Mouse (Mus musculus) stomach, postnatal 0 days (tissue): ENCODE results near the gene Hist1h2bg. TPM values are rescaled to one million over a fixed set of nuclear protein-coding genes. Genes with fewer than 3 reads are reported as not detected.

Experiments used
- ATAC-seq: fragments of 200-750 bp; cut with Nextera tagmentation; 2 replicates; pipeline ENCODE4 v1.8.0; 2017; ENCODE audit not compliant: low FRiP score, low TSS enrichment
- DNase-seq: peaks from one replicate; pipeline ENCODE4 v3.0.0-alpha.2; 2016; ENCODE audit warnings: low spot score
- H3K27ac ChIP-seq: fragments of 300-500 bp; sonication (generic); replicated peaks from 2 replicates; pipeline ENCODE4 v1.5.1; 2014; ENCODE audit warnings: mild to moderate bottlenecking, control low read depth
- H3K27me3 ChIP-seq: fragments of 300-500 bp; sonication (generic); 2 replicates; pipeline ENCODE4 v1.6.1; 2014; ENCODE audit warnings: low read length; ENCODE audit not compliant: control insufficient read depth, insufficient read depth
- H3K36me3 ChIP-seq: fragments of 300-500 bp; sonication (generic); 2 replicates; pipeline ENCODE4 v1.6.1; 2014; ENCODE audit warnings: low read length, mixed read lengths; ENCODE audit not compliant: control insufficient read depth, insufficient read depth
- H3K4me1 ChIP-seq: fragments of 300-500 bp; sonication (generic); replicated peaks from 2 replicates; pipeline ENCODE4 v1.6.1; 2014; ENCODE audit warnings: antibody characterized with exemption; ENCODE audit not compliant: control insufficient read depth, insufficient read depth
- H3K4me2 ChIP-seq: fragments of 300-500 bp; sonication (generic); replicated peaks from 2 replicates; pipeline ENCODE4 v1.6.1; 2014; ENCODE audit warnings: low read depth, mild to moderate bottlenecking, control low read depth, moderate library complexity
- H3K4me3 ChIP-seq: fragments of 300-500 bp; sonication (generic); 2 replicates; pipeline ENCODE4 v1.5.1; 2014; ENCODE audit warnings: low read depth, low read length, control low read depth
- H3K9ac ChIP-seq: fragments of 300-500 bp; sonication (generic); 2 replicates; pipeline ENCODE4 v1.6.1; 2014; ENCODE audit warnings: mild to moderate bottlenecking, low read length, control low read depth, mixed read lengths
- H3K9me3 ChIP-seq: fragments of 300-500 bp; sonication (generic); 2 replicates; pipeline ENCODE4 v1.6.1; 2016; ENCODE audit warnings: low read length; ENCODE audit not compliant: control insufficient read depth
- CTCF ChIP-seq: IDR thresholded peaks from 2 replicates; pipeline ENCODE4 v1.5.1; 2016; ENCODE audit warnings: antibody characterized with exemption, low read depth, mild to moderate bottlenecking, moderate library complexity
- EP300 ChIP-seq: optimal IDR thresholded peaks from 2 replicates; pipeline ENCODE3; 2016; ENCODE audit warnings: antibody characterized with exemption
- WGBS: fragments of 180-500 bp; shearing (Covaris S2); extraction: QIAGEN DNeasy Blood & Tissue Kit; methylation state at CpG from one replicate; pipeline ENCODE4 v1.1.7; 2014; 5-methylcytosine and 5-hydroxymethylcytosine counted together
- polyA plus RNA-seq: library from polyadenylated mRNA; unstranded; fragments of >200 nt; fragmentation: Nextera tagmentation; extraction: Ambion mirVana; gene quantifications from 2 replicates; pipeline ENCODE4 v1.2.1, GENCODE M21; 2015

Gene Hist1h2bg
- polyA plus RNA-seq, 1 experiment from 2014 or later: 10.5 TPM

GRCm38 (mm10) chr13:23551931-23552914 lies 19.0 kb upstream of the Hist1h2bg start:
- no peak for DNase-seq
- Histone ChIP-seq H3K27me3 (no peaks in the 10 kb centered on the region), H3K36me3 (no peaks in the 10 kb centered on the region), H3K27ac (peak overlapping the region; percentile 85), H3K4me3 (peak overlapping the region; percentile 43), H3K9ac (peak overlapping the region; percentile 52; the same call in 1 of the 2 replicates), H3K4me1 (no peaks in the 10 kb centered on the region), H3K4me2 (peak overlapping the region; percentile 57), H3K9me3 (no peaks in the 10 kb centered on the region)
- WGBS: 41% methylated on average over 8 of the region's 8 CpGs
- TF ChIP-seq CTCF (no peak), EP300 (no peak)
- ATAC-seq: no peak

GRCm38 (mm10) chr13:23552962-23553361 lies 18.2 kb upstream of the Hist1h2bg start, which contains the start of gene Hist1h1d:
Gene Hist1h1d, plus strand, starts transcription at chr13:23553262.
- Histone ChIP-seq H3K4me2 (peak within 1 kb of the TSS; percentile 57), H3K9ac (no peak within 1 kb of the TSS), H3K27ac (peak within 1 kb of the TSS; percentile 85), H3K27me3 (no peaks in the 10 kb centered on the region), H3K4me1 (no peaks in the 10 kb centered on the region), H3K4me3 (no peak within 1 kb of the TSS), H3K36me3 (no peaks in the 10 kb centered on the region), H3K9me3 (no peaks in the 10 kb centered on the region)
- DNase-seq: no peak
- no peak for ATAC-seq
- TF ChIP-seq CTCF: no peak
- TF ChIP-seq EP300: no peak

- WGBS: 16% methylated on average over 9 of the region's 9 CpGs
- peak overlapping the region; percentile 89 for H3K9ac ChIP-seq
- DNase-seq: no peak
Observed at GRCm38 (mm10) chr13:23554393-23554792, 16.8 kb upstream of the Hist1h2bg start.

GRCm38 (mm10) chr13:23554925-23555838 lies 16.0 kb upstream of the Hist1h2bg start:
- Histone ChIP-seq H3K27ac (peak overlapping the region; percentile 96), H3K4me3 (peak overlapping the region; percentile 66), H3K9ac (peak overlapping the region; percentile 89), H3K4me1 (no peaks in the 10 kb centered on the region), H3K4me2 (peak overlapping the region; percentile 85), H3K9me3 (no peaks in the 10 kb centered on the region), H3K27me3 (no peaks in the 10 kb centered on the region), H3K36me3 (no peaks in the 10 kb centered on the region)
- ATAC-seq (peak; percentile 90), DNase-seq (peak; percentile 86)
- WGBS: under 1% methylated on average over 50 of the region's 54 CpGs
- TF ChIP-seq CTCF (no peak), EP300 (peak; percentile 56)

More at GRCm38 (mm10) chr13:23554393-23554792, 16.8 kb upstream of the Hist1h2bg start:
- no peaks in the 10 kb centered on the region for H3K36me3 ChIP-seq
- TF ChIP-seq EP300: no peak
- no peak for TF ChIP-seq CTCF
- peak overlapping the region; percentile 96 for H3K27ac ChIP-seq
- no peaks in the 10 kb centered on the region for H3K4me1 ChIP-seq
- peak overlapping the region; percentile 66 for H3K4me3 ChIP-seq
- peak overlapping the region; percentile 85 for H3K4me2 ChIP-seq
- no peaks in the 10 kb centered on the region for H3K9me3 ChIP-seq
- ATAC-seq: no peak
- H3K27me3 ChIP-seq: no peaks in the 10 kb centered on the region

- peak overlapping the region; percentile 85 for H3K4me2 ChIP-seq
- TF ChIP-seq EP300 (peak; percentile 82), CTCF (no peak)
Observed at GRCm38 (mm10) chr13:23555839-23556416, 15.3 kb upstream of the Hist1h2bg start.

More at GRCm38 (mm10) chr13:23555839-23556416, 15.3 kb upstream of the Hist1h2bg start:
- H3K27ac ChIP-seq: peak overlapping the region; percentile 96
- DNase-seq: peak; percentile 73
- peak overlapping the region; percentile 89 for H3K9ac ChIP-seq
- WGBS: under 1% methylated on average over 18 of the region's 18 CpGs
- H3K4me1 ChIP-seq: no peaks in the 10 kb centered on the region
- H3K27me3 ChIP-seq: no peaks in the 10 kb centered on the region
- peak overlapping the region; percentile 66 for H3K4me3 ChIP-seq
- no peaks in the 10 kb centered on the region for H3K36me3 ChIP-seq
- peak; percentile 76 for ATAC-seq
- H3K9me3 ChIP-seq: no peaks in the 10 kb centered on the region
